Mouse (Mus musculus): Measurements from ENCODE around the gene Mrgprg.
A peak's percentile ranks its signal among the peaks of the same experiment; 100 is the strongest.

Mrgprg gene

GRCm38 (mm10) chr7:143766893-143767292 is at the start of gene Mrgprg:
Mrgprg (minus strand) TSS chr7:143766993.
- DNase-seq (ENCODE audit: low read depth in 1 of 2, low spot score in 2 of 2), result no peak

GRCm38 (mm10) chr7:143808909-143809308 is 42.1 kb upstream of the Mrgprg start:
- no peak for DNase-seq (ENCODE audit: low read depth in 1 of 2, low spot score in 2 of 2)

- DNase-seq (ENCODE audit: low read depth in 1 of 2, low spot score in 2 of 2), result no peak
Observed at GRCm38 (mm10) chr7:143805199-143805624, 38.4 kb upstream of the Mrgprg start.

- DNase-seq (ENCODE audit: low read depth in 1 of 2, low spot score in 2 of 2), result no peak
Observed at GRCm38 (mm10) chr7:143801195-143802065, 34.6 kb upstream of the Mrgprg start.

- DNase-seq (ENCODE audit: low read depth in 1 of 2, low spot score in 2 of 2), result no peak
Observed at GRCm38 (mm10) chr7:143800770-143801169, 34.0 kb upstream of the Mrgprg start.

- DNase-seq (ENCODE audit: low read depth in 1 of 2, low spot score in 2 of 2), result no peak
Observed at GRCm38 (mm10) chr7:143798783-143799182, 32.0 kb upstream of the Mrgprg start.

GRCm38 (mm10) chr7:143793121-143793520 is 26.3 kb upstream of the Mrgprg start:
- no peak for DNase-seq (ENCODE audit: low read depth in 1 of 2, low spot score in 2 of 2)

GRCm38 (mm10) chr7:143792336-143792985 is 25.7 kb upstream of the Mrgprg start:
- DNase-seq (ENCODE audit: low read depth in 1 of 2, low spot score in 2 of 2), result no peak

- no peak for DNase-seq (ENCODE audit: low read depth in 1 of 2, low spot score in 2 of 2)
Observed at GRCm38 (mm10) chr7:143783996-143784829, 17.4 kb upstream of the Mrgprg start, which contains the start of gene Mrgpre. Mrgpre (minus strand) TSS chr7:143784500.

GRCm38 (mm10) chr7:143783378-143783995 is 16.7 kb upstream of the Mrgprg start:
- DNase-seq (ENCODE audit: low read depth in 1 of 2, low spot score in 2 of 2), result no peak

- no peak for DNase-seq (ENCODE audit: low read depth in 1 of 2, low spot score in 2 of 2)
Observed at GRCm38 (mm10) chr7:143777375-143777774, 10.6 kb upstream of the Mrgprg start.

GRCm38 (mm10) chr7:143776137-143776536 is 9.3 kb upstream of the Mrgprg start:
- no peak for DNase-seq (ENCODE audit: low read depth in 1 of 2, low spot score in 2 of 2)

- no peak for DNase-seq (ENCODE audit: low read depth in 1 of 2, low spot score in 2 of 2)
Observed at GRCm38 (mm10) chr7:143769461-143769860, 2.7 kb upstream of the Mrgprg start.

GRCm38 (mm10) chr7:143768267-143768666 is 1.5 kb upstream of the Mrgprg start:
- DNase-seq (ENCODE audit: low read depth in 1 of 2, low spot score in 2 of 2), result no peak

GRCm38 (mm10) chr7:143764876-143765530 is 1.8 kb downstream of the Mrgprg start:
- no peak for DNase-seq (ENCODE audit: low read depth in 1 of 2, low spot score in 2 of 2)

GRCm38 (mm10) chr7:143763794-143764193 is 3.0 kb downstream of the Mrgprg start:
- DNase-seq (ENCODE audit: low read depth in 1 of 2, low spot score in 2 of 2), result no peak

GRCm38 (mm10) chr7:143758956-143759355 is 7.8 kb downstream of the Mrgprg start:
- DNase-seq (ENCODE audit: low read depth in 1 of 2, low spot score in 2 of 2), result no peak

GRCm38 (mm10) chr7:143757696-143758095 is 9.1 kb downstream of the Mrgprg start:
- no peak for DNase-seq (ENCODE audit: low read depth in 1 of 2, low spot score in 2 of 2)

GRCm38 (mm10) chr7:143757027-143757390 is 9.8 kb downstream of the Mrgprg start:
- peak; percentile 30 to 50 for DNase-seq (ENCODE audit: low read depth in 1 of 2, low spot score in 2 of 2)
